Mouse (Mus musculus): ENCODE measurements around the gene Mllt1.

GRCm38 (mm10) chr17:56963646-56964045 is 28.4 kb upstream of the Mllt1 start:
- TF ChIP-seq CTCF (conservative IDR thresholded peaks at IDR 0.05; ENCODE audit: low read length): no peak
- TF ChIP-seq NANOG (IDR thresholded peaks at IDR 0.05; ENCODE audit: borderline replicate concordance, low read length): no peak
